Mouse (Mus musculus) brown adipose tissue, adult 24 weeks (tissue): ENCODE measurements around the gene Xpnpep1. TPM values are rescaled to one million over a fixed set of nuclear protein-coding genes. Genes with fewer than 3 reads are reported as not detected.

Experiments
- H3K27ac ChIP-seq: fragments of 200-500 bp; replicated peaks from 2 replicates; pipeline ENCODE4 v1.5.1; 2012; ENCODE audit warnings: low read depth, mild to moderate bottlenecking, low read length
- H3K4me1 ChIP-seq: fragments of 200-500 bp; 2 replicates; pipeline ENCODE4 v1.6.1; 2012; ENCODE audit warnings: low read length, mixed read lengths; ENCODE audit not compliant: control insufficient read depth, insufficient read depth, insufficient read length
- H3K4me3 ChIP-seq: fragments of 200-500 bp; 2 replicates; pipeline ENCODE4 v1.5.1; 2012; ENCODE audit warnings: low read depth, mild to moderate bottlenecking, low read length, moderate library complexity; ENCODE audit not compliant: insufficient read depth
- polyA plus RNA-seq: library from polyadenylated mRNA; stranded (reverse); fragments of >200 nt; gene quantifications from 2 replicates; pipeline ENCODE4 v1.2.4, GENCODE M21; 2012; ENCODE audit not compliant: missing spikeins, insufficient read depth, insufficient read length

Gene Xpnpep1
- polyA plus RNA-seq, 1 experiment, result 44.5 TPM

DNA sequence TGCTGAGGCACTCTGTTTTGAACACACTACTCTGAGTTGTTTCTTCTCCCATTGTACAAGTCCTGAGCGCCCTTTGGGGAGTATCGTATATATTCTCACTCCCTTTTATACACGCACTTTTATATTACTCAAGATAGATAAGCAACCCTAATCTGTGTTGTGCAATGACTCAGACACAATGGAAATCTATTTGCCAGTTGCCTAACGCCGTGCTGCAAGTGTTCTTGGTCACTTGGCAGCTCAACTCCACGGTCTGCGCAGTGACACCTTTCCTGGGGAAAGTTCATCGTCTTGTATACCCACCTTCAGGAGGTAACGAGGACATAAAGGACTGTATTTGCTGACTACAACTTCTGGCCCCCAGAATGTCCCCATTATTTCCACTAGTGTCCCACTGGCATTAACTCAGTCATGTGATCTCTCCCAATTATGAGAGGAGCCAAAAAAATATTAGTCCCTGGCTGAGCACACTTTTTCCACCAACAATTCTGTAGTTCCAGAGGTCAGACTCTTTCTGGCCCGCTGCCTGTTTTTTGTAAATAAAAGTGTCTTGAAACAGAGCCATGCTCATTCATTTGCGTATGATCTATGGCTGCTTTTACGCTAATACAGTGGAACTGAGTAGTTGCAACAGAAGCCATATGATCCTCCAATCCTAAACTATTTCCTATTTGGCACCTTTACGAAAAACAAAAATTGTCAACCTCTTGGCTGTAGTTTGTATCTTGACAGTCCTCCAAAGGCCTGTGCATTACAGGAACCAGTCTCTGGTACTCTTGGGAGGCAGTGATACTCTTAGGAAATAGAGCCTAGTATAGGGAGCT, 35.1 kb upstream of the Xpnpep1 start:
- H3K4me3 ChIP-seq, result peak overlapping the region; percentile 32; the same call in 1 of the 2 replicates
- H3K4me1 ChIP-seq, result peaks cover 3% of the 10 kb centered on the region; the same call in 1 of the 2 replicates
- peak overlapping the region; percentile 95 for H3K27ac ChIP-seq

DNA sequence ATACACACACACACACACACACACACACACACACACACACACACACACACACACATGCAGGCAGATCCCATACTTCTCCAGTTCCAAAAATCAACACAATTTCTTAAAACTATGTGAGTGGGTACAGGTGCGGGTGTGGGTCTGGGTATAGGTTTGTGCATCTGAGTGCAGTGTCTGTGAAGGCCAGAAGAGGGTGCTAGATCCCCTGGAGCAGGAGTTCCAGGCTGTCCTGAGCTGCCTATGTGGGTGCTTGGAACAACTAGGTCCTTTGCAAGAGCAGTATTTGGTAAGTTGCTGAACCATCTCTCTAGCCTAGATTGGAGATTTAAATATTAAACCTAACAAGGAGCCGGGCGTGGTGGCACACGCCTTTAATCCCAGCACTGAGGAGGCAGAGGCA, 33.5 kb upstream of the Xpnpep1 start:
- H3K4me3 ChIP-seq, result no peak overlapping the region

DNA sequence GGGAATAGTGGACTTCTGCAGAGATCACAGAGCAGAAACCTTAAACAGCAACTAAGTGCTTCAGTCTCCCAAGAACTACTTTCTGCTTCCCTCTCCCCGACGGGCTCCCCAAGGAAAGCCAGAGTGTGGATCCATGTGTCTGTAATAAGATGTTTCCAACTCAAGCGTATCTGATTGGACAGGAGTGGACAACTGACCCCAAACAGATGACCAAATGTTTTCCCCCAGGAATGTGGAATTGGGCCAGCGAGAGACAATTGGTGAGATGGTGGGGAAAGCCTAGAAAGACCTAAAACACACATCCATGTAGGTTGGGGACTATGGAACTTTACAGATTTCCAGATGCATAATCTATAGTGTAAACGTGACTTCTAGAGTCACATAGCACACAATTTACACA, 32.4 kb upstream of the Xpnpep1 start:
- Histone ChIP-seq H3K4me1 (peaks cover 3% of the 10 kb centered on the region; the same call in 1 of the 2 replicates), H3K4me3 (no peak overlapping the region), H3K27ac (no peak overlapping the region)

More for the DNA sequence above, 33.5 kb upstream of the Xpnpep1 start:
- Histone ChIP-seq H3K27ac (no peak overlapping the region), H3K4me1 (peaks cover 3% of the 10 kb centered on the region; the same call in 1 of the 2 replicates)

DNA sequence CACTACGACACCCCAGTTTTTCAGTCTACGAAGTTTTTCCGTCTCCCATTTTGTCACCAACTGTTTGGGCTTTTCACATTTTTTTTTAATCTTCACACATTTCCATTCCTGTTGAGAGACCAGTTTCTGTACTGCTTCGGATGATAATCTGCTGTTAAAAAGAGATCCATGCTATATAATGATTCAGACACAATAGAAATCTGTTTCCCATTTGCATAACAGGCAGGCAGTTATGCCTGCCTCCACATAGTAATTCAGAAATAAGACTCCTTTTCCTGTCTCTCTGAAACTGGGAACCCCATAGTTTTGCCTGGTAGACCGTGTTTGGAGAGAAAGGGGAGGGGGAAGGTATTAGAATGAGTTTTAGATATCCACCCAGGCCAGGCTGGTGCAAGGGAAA, 31.6 kb upstream of the Xpnpep1 start:
- Histone ChIP-seq H3K4me1 (peaks cover 3% of the 10 kb centered on the region; the same call in 1 of the 2 replicates), H3K4me3 (no peak overlapping the region), H3K27ac (no peak overlapping the region)

DNA sequence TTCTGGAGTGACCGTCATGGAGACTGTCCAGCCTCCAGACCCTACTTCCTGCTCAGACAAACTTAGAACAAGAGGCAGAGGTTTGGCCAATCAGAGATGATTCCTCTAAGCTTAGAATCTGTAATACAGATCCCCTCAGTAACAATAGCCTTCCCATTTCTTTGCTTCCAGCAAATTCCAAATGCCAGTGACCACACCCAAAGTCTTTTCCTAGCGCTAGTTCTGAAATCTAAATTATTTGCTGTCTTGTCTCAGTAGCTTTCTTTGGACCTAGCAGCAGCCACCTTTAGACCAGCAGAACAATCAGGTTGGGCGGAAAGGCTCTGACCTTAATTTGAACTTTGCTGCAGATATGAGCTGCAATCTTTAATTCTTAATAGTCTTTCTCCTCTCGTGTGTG, 30.9 kb upstream of the Xpnpep1 start:
- H3K4me3 ChIP-seq, result no peak overlapping the region
- no peak overlapping the region for H3K27ac ChIP-seq
- H3K4me1 ChIP-seq, result peaks cover 3% of the 10 kb centered on the region; the same call in 1 of the 2 replicates

DNA sequence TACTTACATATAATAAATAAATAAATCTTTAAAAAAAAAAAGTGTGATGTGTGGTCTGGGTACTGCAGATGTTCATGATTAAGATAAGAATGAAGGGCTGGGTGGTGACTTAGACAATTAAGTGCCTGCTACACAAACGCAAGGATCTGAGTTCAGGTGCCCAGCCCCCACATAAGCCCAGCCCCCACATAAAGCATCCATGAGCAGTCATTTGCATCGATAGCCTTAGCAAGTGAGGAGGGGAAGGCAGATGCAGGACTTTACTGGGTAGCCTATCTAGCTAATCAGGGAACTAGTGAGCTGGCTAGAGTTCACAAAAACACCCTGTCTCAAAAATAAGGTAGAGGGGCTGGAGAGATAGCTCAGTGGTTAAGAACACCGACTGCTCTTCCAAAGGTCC, 29.4 kb upstream of the Xpnpep1 start:
- H3K4me3 ChIP-seq, result no peak overlapping the region
- H3K4me1 ChIP-seq, result no peaks in the 10 kb centered on the region
- H3K27ac ChIP-seq, result no peak overlapping the region

DNA sequence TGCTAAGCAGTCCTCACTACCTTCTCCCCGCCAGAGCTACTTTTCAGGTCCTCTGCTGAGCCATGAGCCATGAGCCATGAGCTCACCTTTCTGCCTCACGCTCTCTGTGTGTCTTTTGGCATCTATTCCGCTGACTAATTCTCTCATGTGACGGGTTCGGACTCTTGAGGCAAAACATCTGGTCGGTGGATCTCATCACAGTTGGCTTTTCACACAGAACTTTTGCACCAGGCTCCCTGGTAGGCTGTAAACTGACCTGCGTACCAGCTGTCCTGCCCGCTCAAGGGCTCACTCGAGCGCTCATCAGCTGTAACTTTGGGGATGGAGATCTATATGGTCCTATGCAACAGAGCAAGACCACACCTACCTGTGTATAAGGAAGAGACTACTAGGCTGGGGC, 26.9 kb upstream of the Xpnpep1 start:
- no peaks in the 10 kb centered on the region for H3K4me1 ChIP-seq
- no peak overlapping the region for H3K27ac ChIP-seq

DNA sequence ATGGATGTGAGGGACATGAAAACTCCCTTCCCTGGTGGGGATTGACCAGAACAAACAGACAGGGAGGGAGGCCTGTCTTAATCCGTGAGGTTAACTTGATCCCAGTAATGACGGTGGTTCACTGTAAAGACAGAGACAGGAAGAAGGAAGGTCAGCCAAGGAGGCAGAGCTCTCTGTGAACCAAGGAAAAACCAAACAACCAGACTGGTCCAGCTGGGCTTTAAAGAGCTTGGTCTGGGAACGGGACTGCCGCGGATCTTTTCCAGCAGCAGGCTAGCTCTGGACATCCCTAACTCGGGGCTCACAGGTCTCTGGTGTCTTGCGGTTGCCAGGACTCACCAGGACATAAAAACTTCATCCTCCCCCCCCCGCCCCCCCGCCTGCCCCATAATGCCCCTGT, 26.5 kb upstream of the Xpnpep1 start:
- no peak overlapping the region for H3K27ac ChIP-seq
- no peaks in the 10 kb centered on the region for H3K4me1 ChIP-seq
- H3K4me3 ChIP-seq, result no peak overlapping the region

More for the DNA sequence above, 26.9 kb upstream of the Xpnpep1 start:
- H3K4me3 ChIP-seq, result no peak overlapping the region

DNA sequence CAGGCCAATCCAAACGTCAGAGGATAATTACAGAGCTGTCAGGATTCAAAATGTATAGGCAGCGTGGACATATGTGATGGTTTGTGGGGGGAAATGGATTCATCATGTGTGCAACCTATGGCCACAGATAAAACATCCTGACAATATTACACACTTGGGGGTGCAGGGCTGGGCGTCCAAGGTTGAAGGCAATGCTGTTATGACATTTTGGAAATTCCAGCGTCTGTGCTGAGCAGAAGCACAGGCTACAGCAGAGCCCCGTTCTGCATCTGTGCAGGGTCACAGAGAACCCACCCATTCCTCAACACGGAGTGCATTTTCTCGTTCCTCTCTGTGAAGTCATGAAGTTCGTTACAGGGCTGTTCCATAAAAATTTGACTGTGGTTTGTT, 25.0 kb upstream of the Xpnpep1 start:
- H3K27ac ChIP-seq, result no peak overlapping the region
- H3K4me3 ChIP-seq, result no peak overlapping the region
- H3K4me1 ChIP-seq, result no peaks in the 10 kb centered on the region

DNA sequence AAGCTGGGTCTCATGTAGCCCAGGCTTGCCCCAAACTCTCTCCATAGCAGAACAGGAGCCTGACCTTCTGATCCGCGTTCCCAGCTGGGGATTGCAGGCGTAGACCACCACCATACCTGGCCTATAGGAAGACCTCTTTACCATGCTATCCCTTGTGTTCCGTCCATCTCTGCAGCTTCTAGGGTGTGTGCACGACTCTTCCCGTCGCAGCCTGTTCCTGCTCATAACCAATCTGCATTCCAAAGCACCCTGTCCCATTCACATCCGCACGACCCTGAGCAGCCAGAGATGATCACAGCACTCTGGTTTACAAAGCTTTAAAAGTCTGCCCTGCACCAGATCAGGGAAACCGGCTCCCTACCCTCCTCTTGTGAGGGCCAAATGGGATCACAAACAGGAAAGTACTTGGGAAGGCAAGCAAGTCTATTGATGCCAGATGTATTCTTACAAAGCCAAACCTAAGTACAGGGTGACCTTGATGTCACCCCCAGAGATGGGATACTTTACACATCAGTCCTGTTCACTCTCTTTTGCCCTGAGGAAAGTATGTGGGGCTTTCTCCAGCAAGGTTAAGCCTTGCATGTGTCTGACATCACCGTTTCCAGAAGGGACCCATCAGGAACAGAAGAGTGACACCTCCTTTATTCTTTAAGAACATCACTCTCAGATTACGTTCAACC, 24.4 kb upstream of the Xpnpep1 start:
- Histone ChIP-seq H3K27ac (no peak overlapping the region), H3K4me1 (no peaks in the 10 kb centered on the region), H3K4me3 (no peak overlapping the region)

DNA sequence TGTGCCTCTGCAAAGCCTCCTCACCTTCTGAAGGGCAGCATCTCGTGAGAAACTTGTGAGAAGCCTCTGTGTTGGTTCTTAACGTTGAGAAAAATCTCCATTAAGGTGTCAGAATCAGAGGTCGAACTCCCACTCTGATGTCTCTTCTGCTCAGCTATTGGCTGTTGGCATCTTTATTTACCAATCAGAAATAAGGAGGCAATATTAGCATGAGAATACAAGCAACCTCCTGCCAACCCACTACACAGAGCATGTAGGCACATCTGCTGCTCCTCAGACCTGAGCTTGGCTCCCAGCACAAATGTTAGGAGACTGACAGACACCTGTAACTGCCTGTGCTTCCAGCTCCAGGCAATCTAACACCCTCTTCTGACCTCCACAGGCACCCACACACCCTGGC, 22.0 kb upstream of the Xpnpep1 start:
- no peaks in the 10 kb centered on the region for H3K4me1 ChIP-seq
- H3K27ac ChIP-seq, result no peak overlapping the region
- no peak overlapping the region for H3K4me3 ChIP-seq

DNA sequence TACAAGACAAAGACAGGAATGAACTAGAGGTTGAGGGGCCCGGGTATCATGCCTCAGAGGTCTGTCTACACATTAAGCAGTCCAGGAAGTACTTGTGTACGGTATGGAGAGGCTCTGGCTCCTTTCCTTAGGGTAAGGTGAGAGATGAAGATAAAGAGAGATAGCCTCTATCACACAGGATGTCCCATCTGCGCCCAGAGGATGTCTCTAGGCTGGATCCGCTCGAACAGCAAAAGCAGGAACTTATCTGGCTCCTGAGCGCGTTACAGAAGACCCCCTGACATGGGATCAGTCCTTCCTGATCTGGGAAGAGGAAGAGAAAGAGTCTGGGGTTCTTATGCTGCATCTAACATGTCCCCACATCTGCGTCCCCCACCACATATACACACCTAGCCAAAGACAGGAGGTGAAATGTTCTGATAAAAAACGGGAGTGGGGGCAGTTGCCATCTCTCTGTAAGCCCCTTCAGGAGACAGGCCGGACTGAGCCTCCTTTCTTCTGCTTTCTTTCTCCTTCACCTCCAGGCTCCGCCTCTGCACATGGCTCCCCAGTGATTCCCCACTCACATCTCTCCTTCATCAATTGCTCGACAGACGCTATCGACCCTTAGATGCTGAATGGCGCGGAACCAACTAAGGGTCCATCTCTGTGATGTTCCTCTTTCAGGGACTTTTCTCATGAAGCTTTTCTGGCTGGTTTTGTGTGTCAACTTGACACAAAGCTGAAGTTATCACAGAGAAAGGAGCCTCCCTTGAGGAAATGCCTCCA, 19.5 kb upstream of the Xpnpep1 start:
- Histone ChIP-seq H3K4me3 (no peak overlapping the region), H3K27ac (no peak overlapping the region), H3K4me1 (no peaks in the 10 kb centered on the region)

DNA sequence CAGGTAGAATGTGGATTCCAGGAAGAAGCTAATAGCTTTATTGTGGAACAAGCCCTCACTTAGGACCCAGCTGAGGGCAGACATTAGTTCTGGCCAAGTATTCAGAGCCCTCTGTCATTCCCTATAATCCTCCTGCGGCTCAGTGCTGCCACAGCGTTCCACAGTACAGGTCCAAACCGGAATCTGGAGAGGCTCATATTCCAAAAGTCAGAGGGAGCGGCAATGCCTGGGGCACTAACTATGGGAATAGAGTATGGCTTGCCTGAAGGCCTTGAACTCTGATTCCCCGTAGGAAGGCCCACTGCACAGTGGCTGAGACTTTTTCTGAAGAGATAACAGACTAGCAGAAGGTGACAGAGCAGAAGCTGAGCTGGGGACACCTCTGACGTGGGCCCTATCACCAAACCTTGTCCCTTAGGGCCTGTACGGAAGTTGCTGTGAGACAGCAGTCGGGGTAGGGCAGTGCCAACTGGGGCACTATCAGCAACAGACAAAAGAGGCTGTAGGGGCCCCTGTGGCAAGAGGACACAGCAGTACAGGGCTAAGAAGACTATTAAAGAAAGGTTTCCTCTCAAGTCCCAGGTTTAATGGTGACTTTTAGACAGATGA, 18.8 kb upstream of the Xpnpep1 start:
- no peaks in the 10 kb centered on the region for H3K4me1 ChIP-seq
- no peak overlapping the region for H3K4me3 ChIP-seq
- no peak overlapping the region for H3K27ac ChIP-seq

DNA sequence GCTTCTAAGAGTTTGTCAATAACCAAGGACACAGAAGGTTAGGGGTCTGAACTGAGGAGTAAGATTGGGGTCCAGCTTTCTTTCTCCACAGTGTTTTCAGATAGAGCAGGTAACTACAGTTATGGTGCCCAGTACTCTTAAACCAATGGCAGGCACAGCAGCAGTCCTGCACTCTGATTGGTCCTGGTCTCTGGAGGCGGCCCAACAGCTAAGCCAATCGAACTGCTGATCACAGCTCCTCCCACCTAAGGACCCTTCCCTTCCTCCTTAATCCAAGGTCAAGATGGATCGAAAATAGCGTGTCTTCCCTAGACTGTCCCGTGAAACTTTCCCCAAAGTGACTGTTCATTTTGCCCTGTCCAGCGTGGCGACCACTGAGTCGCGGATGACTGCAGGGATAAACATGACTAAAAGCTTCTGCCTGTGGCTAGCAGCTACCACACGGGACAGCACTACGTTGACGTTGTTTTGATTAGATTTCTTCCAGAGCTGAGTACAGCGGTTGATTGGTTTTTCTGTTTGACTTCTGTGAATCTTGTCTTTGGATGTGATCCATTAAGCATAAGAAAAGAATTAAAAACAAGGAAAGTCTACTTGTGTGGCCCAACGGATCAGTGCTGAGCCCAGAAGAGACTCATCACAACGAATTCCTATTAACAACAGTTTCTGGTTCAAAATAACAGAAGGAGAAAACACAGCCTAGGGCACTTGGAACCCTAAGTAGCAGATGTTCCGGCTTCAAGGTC, 18.1 kb upstream of the Xpnpep1 start:
- no peak overlapping the region for H3K27ac ChIP-seq
- no peaks in the 10 kb centered on the region for H3K4me1 ChIP-seq
- no peak overlapping the region for H3K4me3 ChIP-seq
